Mouse (Mus musculus): ENCODE measurements around the gene Klhl29. TPM values are rescaled to one million over a fixed set of nuclear protein-coding genes. Genes with fewer than 3 reads are reported as not detected.

The Klhl29 gene
- total RNA-seq, 4 experiments from 2014 or later, result 17.1 to 26.7 (median 20.1) TPM

- no peak for DNase-seq
These were observed 159.4 kb downstream of the Klhl29 start for GRCm38 (mm10) chr12:5215836-5216747.

- DNase-seq, result peak; percentile 49
These were observed 161.2 kb downstream of the Klhl29 start for GRCm38 (mm10) chr12:5214266-5214665.

GRCm38 (mm10) chr12:5213339-5214104, 162.0 kb downstream of the Klhl29 start:
- DNase-seq, result peak; percentile 90

GRCm38 (mm10) chr12:5211884-5212283, 163.6 kb downstream of the Klhl29 start:
- DNase-seq, result no peak

- no peak for DNase-seq
These were observed 164.7 kb downstream of the Klhl29 start for GRCm38 (mm10) chr12:5210786-5211185.

- no peak for DNase-seq
These were observed 167.3 kb downstream of the Klhl29 start for GRCm38 (mm10) chr12:5207941-5208905.

GRCm38 (mm10) chr12:5207172-5207571, 168.3 kb downstream of the Klhl29 start:
- DNase-seq, result no peak

- peak; percentile 85 for DNase-seq
These were observed 171.2 kb downstream of the Klhl29 start for GRCm38 (mm10) chr12:5204071-5204840.

- DNase-seq, result no peak
These were observed 172.1 kb downstream of the Klhl29 start for GRCm38 (mm10) chr12:5203385-5203784.

GRCm38 (mm10) chr12:5198254-5198653, 177.2 kb downstream of the Klhl29 start:
- no peak for DNase-seq

GRCm38 (mm10) chr12:5194176-5194575, 181.3 kb downstream of the Klhl29 start:
- no peak for DNase-seq

GRCm38 (mm10) chr12:5192380-5192718, 183.1 kb downstream of the Klhl29 start:
- DNase-seq, result no peak

GRCm38 (mm10) chr12:5191628-5192379, 183.7 kb downstream of the Klhl29 start:
- peak; percentile 83 for DNase-seq

GRCm38 (mm10) chr12:5191206-5191605, 184.3 kb downstream of the Klhl29 start:
- DNase-seq, result no peak

GRCm38 (mm10) chr12:5189446-5190150, 185.9 kb downstream of the Klhl29 start:
- DNase-seq, result no peak

GRCm38 (mm10) chr12:5188899-5189298, 186.6 kb downstream of the Klhl29 start:
- DNase-seq, result no peak

GRCm38 (mm10) chr12:5187773-5188333, 187.6 kb downstream of the Klhl29 start:
- DNase-seq, result no peak

GRCm38 (mm10) chr12:5186645-5187044, 188.8 kb downstream of the Klhl29 start:
- DNase-seq, result no peak

- DNase-seq, result no peak
These were observed 189.9 kb downstream of the Klhl29 start for GRCm38 (mm10) chr12:5185603-5186002.

GRCm38 (mm10) chr12:5182586-5182985, 192.9 kb downstream of the Klhl29 start:
- no peak for DNase-seq

Data from adrenal gland, adult 8-10 months (tissue).